Mouse (Mus musculus): ENCODE results near the gene Gm48551.

- TF ChIP-seq POLR2A (IDR thresholded peaks at IDR 0.05; ENCODE audit: extremely low read depth, insufficient read depth, low read length), result no peak
- no peak for TF ChIP-seq CTCF (IDR thresholded peaks at IDR 0.05; ENCODE audit: extremely low read depth, insufficient read depth, low read length)
Measured at GRCm38 (mm10) chr10:81412586-81413309, 28.5 kb downstream of the Gm48551 start.
